Mouse (Mus musculus) left cerebral cortex, postnatal 10 days (tissue): ENCODE results near the gene Ino80b. TPM values are rescaled to one million over a fixed set of nuclear protein-coding genes. Genes with fewer than 3 reads are reported as not detected.
A peak's percentile ranks its signal among the peaks of the same experiment; 100 is the strongest.

Experiments
- DNase-seq, 2 experiments: peaks; one replicate each; pipeline ENCODE4 v3.0.0; 2021 to 2022; ENCODE audit warnings: low spot score in 2 of 2, mixed read lengths in 1 of 2; ENCODE audit errors: extremely low spot score in 1 of 2
- intact Hi-C: fragments of 180-260 bp; cut with DNase I; formaldehyde crosslinking; loops from one replicate; pipeline ENCODE4 v1.15.1; 2025
- total RNA-seq, 2 experiments: library from RNA; stranded (reverse); gene quantifications; 2 replicates each; pipeline ENCODE4 v1.2.3; 2021

Ino80b gene
- total RNA-seq, 2 experiments from 2014 or later = 19.9 to 23.2 TPM

DNA sequence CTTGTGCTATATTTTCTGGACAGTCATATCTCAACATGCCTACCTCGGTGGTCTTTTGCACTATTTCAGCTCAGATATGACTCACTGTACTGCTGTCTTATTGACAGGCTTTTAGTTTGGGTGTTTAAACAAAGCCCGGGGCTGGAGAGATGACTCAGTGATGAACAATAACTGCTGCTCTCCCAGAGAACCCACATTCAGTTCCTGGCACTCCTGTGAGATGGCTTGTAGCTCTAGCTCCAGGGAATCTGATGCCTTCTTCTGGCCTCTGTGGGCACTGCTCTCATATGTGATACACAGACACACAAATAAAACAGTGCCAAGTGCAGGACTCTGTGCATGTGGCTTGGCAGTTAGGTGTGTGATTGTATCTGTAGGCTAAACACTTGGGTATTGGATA is 20.0 kb upstream of the Ino80b start:
- DNase-seq = no peak

GRCm38 (mm10) chr6:83142886-83143285 is 17.7 kb upstream of the Ino80b start:
- intact Hi-C loops = no loop called here
- peak in 1 of 2 experiments; percentile 20 for DNase-seq

More for the DNA sequence above, 20.0 kb upstream of the Ino80b start:
- intact Hi-C loops = no loop called here

GRCm38 (mm10) chr6:83142211-83142731 is 17.0 kb upstream of the Ino80b start:
- DNase-seq = peak in 1 of 2 experiments; percentile 80
- intact Hi-C loops = no loop called here

GRCm38 (mm10) chr6:83141636-83142035 is 16.4 kb upstream of the Ino80b start:
- intact Hi-C loops = no loop called here
- DNase-seq = peak in 1 of 2 experiments; percentile 69

DNA sequence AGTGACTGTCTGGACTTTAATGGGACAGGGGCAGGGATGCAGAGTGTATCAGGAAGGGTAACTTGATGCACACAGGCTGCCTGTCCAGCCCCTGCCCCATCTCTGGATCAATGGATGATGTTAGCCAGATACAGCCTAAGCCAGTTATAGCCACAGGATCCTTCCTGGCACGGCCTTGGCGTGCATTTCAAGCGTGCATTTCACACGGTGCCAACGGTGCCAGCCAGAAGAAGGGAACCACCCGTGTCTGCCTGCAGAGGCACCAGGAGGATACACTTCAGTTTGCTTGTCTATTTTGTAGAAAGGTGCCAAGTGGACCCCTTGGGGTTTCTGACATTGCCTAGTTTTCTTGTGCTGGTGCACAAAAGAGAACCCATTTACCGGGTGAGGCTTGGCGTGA is 14.8 kb upstream of the Ino80b start:
- intact Hi-C loops = no loop called here
- peak in 1 of 2 experiments; percentile 21 for DNase-seq

- intact Hi-C loops = no loop called here
- peak in 1 of 2 experiments; percentile 66 for DNase-seq
Observed at GRCm38 (mm10) chr6:83138056-83138455, 12.8 kb upstream of the Ino80b start.

DNA sequence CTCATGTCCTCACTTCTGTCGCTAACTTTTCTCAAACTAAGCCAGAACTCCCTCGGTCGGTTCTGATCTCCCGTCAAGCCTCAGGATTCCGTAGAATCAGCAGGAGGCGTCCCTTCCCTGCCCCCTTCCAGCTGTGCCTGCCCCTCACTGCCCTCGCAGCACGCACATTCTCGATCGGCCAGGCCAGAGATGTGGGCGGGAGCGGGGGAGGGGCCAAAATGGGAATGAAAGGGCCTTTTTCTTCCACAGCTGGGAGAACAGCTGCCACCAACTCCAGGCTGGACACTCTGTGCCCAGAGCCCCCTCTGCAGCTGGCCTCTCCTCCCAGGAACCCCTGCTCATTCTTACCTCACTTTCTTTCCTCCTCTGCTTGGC is 12.3 kb upstream of the Ino80b start:
- intact Hi-C loops = no loop called here
- DNase-seq = peak in 1 of 2 experiments; percentile 94

DNA sequence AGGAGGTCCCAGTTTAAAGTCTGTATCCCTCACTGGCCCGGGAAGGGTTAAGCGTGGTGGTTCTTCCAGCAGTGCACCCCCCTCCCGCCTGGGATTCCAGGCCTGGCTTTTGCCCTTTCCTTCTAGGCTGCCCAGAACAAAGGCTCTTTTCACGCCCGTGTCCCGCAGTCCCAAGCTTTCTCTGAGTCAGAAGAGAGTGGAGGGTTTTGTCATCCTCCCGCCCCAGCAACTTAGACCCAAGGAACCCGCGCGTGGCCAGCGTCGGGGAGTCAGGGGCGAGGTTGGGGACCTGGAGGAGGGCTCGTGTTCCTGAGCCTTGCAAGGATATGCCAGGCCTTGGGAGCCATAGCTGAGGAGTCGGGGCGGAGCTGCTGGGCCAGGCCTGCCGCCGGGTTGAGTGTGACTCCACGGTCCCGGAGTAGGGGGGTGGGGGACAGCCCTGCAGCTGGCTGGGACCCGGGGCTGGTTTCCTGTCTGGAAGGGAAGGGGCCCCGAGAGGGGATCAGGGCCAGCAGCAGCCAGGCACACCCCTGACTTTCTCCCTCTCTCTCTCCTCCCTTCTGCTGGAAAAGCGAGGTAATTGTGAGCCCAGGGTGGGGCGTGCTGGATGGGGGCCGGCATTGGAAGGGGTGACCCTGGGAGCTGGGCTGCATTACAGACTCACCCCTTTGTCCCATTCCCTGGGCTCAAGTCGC is 11.8 kb upstream of the Ino80b start:
- peak in 1 of 2 experiments; percentile 80 for DNase-seq
- intact Hi-C loops = no loop called here

- no peak for DNase-seq
- intact Hi-C loops = no loop called here
Observed at GRCm38 (mm10) chr6:83136291-83136880, 11.2 kb upstream of the Ino80b start.

GRCm38 (mm10) chr6:83135571-83136161 is 10.4 kb upstream of the Ino80b start:
- no peak for DNase-seq
- intact Hi-C loops = no loop called here

- no peak for DNase-seq
- intact Hi-C loops = no loop called here
Observed at GRCm38 (mm10) chr6:83134951-83135513, 9.8 kb upstream of the Ino80b start, which contains the start of gene Rtkn. TSS of gene Rtkn (plus strand) at chr6:83135463.

- DNase-seq = no peak
Observed at GRCm38 (mm10) chr6:83134226-83134625, 9.0 kb upstream of the Ino80b start.

DNA sequence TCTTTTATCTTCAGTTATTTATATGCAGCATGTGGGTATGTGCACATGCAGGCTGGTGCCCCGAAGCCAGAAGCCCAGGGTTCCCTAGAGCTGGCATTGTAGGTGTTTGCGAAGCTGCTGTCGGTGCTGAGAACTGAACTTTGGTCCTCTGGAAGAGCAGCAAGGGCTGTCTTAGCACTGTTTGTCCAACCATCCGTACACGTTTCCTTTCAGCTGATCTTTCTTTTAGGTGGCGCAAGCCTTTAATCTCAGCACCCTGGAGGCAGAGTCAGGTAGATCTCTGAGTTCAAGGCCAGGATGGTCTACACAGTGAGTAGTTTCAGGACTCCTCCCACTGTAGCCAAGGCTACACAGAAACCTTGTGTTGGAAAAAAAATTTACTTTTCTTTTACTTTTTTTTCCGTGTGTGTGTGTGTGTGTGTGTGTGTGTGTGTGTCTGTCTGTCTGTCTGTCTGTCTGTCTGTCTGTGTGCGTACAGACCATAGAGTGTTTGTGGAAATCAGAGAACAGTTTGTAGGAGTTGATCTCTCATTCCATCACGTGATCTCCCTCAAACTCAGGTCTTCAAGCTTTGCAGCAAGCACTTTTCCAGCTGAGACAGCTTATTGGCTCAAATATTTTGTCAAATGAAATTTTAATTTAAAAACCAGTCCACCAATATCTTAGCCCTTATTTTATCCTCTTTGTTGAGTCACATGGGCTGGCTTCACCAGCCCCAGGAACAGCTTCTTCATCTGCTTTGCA is 7.1 kb upstream of the Ino80b start:
- intact Hi-C loops = no loop called here
- no peak for DNase-seq

More at GRCm38 (mm10) chr6:83134226-83134625, 9.0 kb upstream of the Ino80b start:
- intact Hi-C loops = no loop called here

DNA sequence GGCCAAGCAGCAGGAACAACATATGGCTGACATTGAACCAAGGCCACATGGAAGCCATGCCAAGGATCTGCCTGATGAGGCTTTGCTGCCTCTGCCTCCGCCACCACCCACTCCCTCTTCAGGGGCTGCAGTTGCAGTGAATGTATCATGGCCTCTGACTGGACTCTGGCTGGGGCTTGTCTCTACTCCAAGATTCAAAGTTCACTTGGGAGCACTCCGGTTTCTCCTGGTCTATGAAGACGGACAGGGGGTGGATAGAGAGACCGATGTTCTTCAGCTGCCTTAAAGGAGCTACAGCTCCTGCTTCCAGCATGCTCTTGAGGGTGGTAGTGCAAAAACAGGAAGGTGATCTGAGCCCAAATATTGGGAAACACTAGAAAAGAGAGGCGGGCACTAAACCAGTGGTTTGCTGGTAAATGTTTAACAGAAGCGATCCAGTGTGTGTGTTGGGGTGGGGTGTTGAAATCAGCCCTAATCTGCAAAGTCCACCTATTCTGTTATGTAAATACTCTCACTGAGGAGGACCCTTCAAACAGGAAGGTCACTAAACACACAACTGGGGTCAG is 6.3 kb upstream of the Ino80b start:
- DNase-seq = no peak
- intact Hi-C loops = no loop called here

DNA sequence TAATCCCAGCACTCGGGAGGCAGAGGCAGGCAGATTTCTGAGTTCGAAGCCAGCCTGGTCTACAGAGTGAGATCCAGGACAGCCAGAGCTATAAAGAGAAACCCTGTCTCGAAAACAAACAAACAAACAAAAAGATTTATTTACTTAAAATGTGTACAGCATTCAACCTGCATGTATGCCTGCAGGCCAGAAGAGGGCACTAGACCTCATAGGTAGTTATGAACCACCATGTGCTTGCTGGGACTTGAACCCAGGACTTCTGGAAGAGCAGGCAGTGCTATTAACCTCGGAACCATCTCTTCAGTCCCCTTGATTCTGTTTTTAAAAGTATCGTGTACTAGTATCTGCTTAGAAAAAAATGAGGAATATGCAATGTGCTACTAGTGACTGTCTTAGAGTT is 2.2 kb upstream of the Ino80b start:
- DNase-seq = no peak
- intact Hi-C loops = no loop called here

DNA sequence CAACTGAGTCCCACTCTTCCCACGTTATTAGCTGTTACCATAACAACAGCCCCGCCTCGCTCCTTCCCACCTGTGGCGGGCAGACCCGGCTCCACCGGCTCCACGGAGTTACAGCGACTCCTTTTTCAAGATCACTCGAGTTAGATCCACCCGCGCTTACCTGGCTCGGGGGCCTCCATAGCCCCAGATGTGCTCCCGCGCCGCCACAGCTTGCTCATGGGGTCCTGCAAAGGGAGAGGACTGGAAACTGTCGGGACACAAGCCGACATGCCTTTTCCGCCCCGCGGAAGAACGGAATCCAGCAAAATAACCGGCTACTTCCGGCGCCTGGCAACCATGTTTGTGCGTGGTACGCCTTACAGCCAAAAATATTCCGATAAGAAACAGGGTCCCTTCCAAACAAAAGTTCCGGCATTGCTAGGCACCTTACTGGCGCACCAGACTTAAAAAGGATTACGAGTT is 349 bp downstream of the Ino80b start:
- DNase-seq = peak; percentile 93 to 95
- intact Hi-C loops = loop anchor here (5.0 kb wide), 1 partner anchor 37 kb away; no protein-coding TSS in a partner anchor

GRCm38 (mm10) chr6:83122961-83123360 is 2.3 kb downstream of the Ino80b start:
- DNase-seq = no peak
- intact Hi-C loops = loop anchor here (5.0 kb wide), 1 partner anchor 39 kb away; no protein-coding TSS in a partner anchor
